Mouse (Mus musculus): ENCODE data around the gene Kif1c.

Gene Kif1c

DNA sequence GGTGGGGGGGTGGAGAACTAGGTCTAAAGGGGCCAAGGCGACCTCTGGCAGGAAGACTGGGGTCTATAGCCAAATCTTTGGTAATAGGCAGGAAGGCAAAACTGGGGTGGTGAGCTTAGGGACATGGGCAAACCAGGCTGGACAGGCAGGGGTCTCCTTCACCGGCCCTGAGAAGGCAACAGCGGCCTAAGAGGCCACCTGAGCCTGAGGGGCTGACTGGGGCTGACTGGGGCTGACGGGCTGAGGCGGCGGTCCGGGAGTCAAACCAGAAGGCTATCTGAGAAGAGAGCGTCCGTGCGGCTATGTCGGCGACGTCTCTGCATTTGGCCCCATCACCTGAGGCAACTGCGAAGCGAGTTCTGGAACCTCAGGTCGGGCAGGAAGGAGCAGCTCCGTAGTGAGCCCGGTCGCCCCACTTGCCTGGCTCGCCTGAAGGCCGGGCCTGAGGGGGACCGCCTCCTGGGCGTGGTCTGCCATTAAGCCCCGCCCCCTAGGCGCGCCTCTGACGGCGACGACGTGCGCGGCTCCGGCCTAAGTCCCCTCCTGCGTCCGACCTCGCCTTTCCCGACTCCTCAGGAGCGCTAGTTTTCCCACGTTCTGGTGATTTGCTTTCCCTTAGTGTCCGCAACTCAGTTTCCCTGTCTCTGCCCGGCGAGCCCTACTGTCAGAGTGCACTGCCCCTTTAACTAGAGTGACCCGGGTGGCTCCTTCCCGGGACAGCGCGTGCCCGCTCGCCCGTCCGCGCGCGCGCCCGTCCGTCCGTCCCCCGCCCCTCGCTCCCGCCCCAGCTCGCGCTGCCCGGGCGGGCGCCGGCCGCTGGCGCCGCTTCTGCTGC is at the start of gene Kif1c, which contains the start of gene Inca1:
Kif1c (plus strand) TSS at position 827 of the 835 bp plus-strand sequence.
Inca1 (minus strand) TSS at position 434 of the 835 bp plus-strand sequence.
- DNase-seq (ENCODE audit: low spot score): peak; percentile 90

DNA sequence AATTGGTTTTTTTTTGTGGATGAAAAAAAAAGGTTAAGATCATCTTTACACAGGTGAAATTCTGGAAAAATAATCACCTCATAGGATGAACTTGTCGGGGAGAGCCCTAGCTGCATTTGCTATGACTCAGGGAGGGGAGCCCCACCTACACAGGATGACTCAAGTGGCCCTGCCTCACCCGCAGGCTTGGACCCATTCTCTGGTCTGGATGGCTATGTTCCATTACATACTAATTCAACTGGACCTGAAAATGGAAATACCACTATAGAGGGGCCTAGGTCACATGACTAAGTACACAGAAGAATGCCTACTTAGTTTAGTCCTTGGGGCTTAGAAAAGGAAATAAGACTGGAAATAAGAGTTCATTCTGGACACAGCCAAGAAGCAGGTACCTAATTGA is 49.0 kb upstream of the Kif1c start:
- no peak for DNase-seq (ENCODE audit: low spot score)

DNA sequence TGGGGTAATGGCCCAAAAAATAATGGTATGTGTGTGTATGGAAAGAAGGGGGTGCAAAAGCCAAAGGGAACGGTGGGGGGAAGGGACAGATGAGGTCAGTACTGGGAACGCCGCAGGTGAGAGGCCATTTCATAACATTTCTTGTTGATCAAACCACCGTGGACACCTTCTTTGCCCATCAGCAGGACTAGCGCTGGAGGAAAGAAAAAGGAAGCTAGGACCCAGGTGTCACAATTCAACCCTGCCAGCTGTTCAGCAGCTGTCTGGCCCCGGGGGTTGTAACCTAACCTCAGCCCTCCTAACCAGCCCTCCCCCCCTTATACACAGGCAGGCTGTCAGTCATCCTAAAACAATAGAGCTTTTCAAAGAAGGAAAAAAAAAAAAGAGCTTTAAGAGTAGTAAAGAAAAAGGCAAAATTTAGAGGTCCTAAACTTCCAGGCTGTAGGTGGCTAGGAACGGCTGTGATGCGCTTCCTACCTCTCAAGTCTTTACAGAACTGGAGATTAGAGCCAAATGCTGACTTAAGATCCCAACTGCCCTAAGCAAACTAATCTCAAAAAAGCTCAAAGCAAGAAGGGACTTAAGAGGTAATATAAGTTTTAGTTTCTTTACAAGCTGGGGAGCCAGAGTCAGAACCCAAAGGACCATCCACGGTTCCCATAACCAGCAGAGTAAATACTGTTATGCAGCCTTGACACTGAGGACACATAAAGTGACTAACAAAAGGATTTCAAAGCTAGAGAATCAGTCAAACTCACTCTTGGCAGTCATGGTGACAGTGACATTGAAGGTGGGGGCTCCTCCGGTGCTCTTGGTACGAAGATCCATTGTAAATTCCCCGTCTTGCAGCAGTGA is 48.1 kb upstream of the Kif1c start:
- DNase-seq (ENCODE audit: low spot score): no peak

DNA sequence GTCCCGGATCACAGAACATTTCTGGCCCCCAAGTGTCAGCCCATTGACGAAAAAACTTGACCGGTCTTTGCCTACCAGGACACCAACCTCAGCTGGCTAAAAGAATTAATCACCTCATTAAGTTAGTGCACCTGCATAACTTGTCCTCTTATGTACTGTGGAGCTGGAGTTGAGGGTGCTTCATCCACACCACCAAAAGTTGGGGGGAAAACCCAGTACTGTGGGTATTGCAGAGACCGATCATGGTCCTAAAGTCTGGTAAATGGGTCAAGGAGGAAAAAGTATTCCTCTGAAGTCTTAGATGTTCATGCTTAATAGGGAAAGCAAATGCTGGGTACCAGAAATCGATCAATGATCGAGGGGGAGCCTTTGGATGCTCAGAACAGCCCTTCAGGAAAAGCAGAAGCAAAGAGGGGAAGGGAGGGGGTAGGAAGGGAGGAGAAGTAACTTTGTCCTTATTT is 47.4 kb upstream of the Kif1c start:
- no peak for DNase-seq (ENCODE audit: low spot score)

DNA sequence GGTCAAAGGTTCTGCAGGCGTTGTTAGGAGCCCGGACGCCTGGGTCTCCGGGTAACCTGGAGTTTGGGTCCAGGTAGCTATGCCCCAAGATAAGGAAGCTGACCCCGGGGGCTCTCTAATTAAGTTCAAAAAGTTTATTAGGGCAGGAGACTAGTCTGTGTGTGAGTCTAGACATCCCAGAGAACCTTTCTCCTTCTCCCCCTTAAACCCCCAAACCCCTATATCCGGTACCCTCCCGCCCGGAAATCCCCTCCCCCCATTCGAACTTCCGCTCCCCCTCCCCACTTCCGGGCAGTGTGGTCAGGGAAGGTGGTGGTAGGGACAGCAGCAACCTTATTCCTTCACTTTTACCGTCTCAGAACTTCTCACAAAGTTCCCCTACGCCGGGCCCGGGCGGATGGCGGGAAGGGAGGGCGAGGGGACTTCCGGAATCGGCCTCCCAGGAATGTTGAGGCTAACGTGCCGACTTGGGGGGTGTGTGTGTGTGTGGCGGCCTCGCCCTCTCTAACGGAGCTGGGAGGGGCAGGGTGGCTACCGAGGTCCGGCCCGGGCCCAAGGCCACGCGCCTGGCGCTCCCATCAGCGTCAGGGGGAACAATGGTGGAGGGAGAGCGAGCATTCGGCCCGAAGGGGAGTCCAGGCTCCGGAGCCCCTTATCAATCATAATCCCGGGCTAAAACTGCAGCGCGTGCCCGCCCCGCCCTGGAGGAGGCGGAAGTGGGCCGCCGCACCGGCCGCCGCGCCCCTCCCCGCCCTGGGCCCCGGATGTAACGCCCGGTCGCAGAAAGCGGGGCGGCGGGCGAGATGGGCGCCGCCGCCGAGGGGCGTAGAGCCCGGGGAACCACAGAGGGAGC is 46.8 kb upstream of the Kif1c start:
- DNase-seq (ENCODE audit: low spot score): peak; percentile 69

DNA sequence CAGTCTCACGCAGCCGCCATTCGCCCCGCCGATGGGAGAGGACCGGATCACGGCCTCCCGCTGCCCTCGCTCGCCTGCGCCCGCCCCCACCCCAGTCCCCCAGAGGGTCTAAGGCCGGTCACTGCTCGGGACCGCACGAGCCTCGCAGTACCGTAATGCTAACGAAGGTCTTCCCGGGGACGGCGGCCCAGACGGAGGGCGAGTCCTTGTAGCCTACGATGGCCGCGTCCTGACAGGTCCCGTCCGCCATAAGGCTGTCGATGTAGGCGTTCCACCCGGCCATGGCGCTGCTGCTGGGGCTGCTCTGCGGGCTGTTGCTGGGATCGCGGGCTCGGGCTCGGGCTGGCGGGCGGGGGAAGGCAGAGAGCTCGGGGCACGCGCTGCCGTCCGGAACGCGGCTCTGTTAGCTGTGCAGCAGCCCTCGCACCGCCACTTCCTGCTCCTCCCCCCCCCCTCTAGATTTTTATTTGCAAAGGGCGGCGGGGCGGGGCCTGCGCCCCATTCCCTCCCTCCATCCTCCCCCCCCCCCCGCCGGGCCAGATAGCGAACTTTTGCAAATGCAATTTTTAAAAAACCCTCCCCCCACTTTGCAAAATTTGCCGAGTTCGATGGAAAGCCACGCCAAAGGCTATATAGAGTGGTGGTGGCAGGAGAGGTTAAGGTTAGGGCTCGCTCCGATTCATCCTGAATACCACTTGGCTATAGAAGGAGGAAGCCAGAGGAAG is 46.0 kb upstream of the Kif1c start, which contains the start of gene Pfn1:
Pfn1 (minus strand) TSS at position 447 of the 725 bp plus-strand sequence.
- peak; percentile 82 for DNase-seq (ENCODE audit: low spot score)

DNA sequence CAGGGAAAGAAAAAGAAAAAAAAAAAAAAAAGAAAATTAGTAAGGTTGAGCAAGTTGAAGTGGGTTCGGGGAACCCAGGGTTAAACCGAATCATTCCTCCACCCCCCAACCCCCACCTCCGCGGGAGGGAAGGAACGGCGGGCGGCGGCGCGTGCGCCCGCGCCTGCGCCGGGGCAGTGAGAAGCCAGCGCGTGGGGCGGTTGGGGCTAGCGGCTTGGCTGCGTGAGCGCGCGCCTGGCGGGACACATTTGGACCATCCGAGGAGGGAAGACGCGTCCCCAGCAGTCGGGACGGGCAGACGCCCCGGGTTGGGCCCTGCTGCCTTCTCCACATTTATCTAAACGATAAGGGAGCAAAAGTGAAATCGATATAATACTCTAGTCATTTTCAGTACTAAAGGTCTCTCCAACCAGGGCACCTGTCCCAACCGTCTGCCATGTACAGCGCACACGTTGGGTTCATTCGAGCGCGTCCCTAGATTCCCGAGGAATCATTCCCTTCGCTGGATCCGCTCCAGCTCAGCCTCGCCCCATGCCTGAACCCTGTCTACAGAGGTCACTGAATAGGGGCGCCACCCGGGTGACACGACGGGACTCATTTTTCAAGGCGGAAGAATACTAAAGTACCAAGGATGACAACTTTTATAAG is 45.3 kb upstream of the Kif1c start:
- peak; percentile 69 for DNase-seq (ENCODE audit: low spot score)

DNA sequence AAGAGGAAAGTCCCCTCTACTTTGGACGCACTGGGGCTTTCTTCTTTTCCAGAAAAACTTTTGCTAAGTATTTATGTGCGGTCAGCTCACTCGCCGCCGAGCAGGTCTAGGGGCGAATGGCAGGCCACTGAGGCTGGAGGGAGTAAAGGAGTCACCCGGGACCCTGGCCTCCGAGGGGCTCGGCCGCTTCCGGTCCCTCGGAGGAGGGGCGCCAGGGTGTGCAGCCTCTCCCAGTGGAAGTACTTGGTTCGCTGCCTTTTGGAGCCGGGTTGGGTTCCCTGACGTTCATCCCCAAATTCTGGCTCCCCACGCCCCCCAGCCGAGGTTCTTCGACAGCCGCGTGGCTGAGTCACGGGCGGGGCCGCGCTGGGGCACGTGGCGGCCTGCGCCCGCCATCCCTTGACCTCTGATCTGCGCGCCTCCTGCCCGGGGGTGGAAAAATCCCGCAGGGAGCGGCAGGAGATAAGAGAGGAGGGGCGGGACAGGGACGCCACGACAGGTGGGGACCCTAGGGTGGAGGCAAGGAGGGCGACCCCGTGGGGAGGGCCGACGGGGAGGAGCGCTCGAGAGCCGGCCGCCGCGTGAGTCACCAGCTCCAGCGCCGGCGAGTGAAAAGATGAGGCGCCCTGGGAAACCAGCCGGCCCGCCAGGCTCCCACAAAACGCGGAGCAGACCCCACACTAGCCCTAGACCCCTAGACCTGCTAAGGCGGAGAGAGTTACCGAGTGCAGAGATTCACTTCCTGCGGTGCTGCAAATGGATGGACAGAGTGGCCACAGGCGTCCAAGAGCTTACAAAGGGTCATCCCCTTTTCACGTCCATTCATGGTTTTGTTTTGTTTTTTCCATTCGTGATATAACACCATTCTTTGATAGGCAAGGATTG is 44.5 kb upstream of the Kif1c start:
- DNase-seq (ENCODE audit: low spot score): no peak

DNA sequence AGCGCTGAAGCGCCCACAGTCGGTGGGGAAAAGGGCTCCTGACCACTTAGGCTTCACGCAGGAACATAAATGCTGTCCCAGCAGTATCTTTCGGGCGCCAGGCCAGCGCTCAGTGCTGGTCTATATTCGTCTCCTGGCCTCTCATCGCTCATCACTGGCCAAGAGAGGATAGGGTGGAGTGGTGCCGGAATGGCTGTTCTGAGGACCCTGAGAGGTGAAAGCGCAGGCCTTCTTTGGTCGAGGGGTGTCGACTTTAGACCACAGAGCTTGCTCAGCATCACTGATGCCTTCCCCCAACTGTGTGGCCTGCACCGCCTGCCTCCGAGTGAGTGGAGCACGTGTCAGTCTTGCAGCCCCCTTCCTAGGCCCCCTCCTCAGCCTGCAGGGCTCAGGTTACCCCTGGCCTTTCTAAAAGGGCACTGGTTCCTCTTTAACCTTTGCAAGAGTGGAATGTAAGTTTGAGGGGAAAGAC is 43.9 kb upstream of the Kif1c start:
- DNase-seq (ENCODE audit: low spot score): no peak

DNA sequence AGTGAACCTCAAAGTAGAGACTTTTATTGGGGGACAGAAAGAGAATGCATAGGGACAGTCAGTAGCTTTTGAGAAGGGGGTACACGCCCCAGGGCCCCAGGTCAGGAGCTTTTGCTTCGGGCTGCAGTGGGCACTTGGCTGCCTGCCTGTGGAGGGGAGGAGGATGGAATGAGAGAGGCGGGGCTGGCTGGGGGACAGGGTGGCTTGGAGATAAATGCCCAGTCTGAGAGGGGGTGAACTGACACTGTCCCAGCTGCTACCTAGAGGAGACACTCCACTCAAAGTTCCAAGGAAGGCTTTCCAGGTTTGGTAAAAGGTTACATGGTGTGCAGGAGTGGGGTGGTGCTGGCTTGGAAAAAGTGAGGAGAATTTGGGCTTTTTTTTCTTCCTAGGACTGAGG is 43.4 kb upstream of the Kif1c start, which contains the start of gene Eno3:
Eno3 (plus strand) TSS at position 239 of the 400 bp plus-strand sequence.
- DNase-seq (ENCODE audit: low spot score): no peak

DNA sequence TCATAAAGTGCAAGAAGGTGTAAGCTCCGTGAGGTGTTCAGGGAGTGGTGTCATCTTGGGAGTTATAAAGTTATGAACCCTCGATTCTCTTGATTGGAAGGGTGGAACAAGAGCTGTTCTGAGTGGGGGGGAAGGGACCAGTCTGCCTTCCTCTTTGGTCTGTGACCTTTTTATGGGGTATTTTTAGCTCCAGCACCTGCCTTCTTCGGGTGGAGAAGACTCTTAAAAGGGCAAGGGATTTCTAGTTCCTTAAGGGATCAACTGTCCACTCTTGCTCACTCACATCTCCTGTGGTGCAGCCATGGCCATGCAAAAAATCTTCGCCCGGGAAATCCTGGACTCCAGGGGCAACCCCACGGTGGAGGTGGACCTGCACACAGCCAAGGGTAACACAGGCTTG is 42.8 kb upstream of the Kif1c start:
- no peak for DNase-seq (ENCODE audit: low spot score)

DNA sequence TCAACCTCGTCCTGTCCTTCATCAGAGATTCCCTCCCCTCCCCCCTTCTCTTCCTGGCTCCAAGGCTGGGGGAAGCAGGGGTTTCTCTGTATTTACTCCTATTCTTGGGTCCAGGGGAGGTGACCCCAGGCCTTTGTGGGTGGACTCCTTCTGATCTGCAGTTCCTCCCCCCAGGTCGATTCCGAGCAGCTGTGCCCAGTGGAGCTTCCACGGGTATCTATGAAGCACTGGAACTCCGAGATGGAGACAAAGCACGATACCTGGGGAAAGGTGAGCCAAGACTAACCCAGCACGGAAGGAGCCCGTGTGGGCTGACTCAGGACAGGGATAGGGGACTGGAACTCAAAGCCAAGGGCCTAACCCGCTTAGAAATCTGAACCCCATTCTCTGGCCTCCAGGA is 42.4 kb upstream of the Kif1c start:
- no peak for DNase-seq (ENCODE audit: low spot score)

DNA sequence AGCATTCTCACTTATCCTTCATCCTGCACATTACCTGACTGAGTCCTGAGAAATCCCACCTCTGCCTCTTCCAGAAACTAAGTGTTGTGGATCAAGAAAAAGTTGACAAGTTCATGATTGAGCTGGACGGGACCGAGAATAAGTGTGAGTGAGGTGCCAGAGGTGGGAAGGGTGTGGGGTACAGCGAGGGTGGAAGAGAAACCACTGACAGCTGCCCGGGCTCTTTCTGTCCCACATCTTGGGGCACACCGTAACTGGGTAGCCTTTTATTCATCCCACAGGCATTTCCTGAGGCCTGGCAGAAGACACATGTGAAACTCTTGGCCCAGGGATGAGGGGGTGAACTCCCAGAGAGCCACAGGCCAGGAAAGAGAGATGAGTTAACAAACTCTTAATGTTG is 41.8 kb upstream of the Kif1c start:
- no peak for DNase-seq (ENCODE audit: low spot score)

DNA sequence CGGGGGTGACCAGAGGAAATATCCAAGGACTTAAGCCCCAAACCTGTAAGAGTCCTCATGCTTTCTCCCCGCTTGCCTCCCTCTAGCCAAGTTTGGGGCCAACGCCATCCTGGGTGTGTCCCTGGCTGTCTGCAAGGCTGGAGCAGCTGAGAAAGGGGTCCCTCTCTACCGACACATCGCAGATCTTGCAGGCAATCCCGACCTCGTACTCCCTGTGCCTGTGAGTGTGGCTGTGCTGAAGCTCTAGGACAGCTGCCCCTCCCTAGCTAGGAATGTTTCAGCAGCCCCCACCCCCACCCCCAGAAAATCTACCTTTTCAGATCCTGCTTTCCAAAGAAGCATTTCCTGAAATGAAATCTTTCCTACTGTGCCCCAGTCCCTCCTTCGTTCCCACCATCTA is 41.4 kb upstream of the Kif1c start:
- no peak for DNase-seq (ENCODE audit: low spot score)

DNA sequence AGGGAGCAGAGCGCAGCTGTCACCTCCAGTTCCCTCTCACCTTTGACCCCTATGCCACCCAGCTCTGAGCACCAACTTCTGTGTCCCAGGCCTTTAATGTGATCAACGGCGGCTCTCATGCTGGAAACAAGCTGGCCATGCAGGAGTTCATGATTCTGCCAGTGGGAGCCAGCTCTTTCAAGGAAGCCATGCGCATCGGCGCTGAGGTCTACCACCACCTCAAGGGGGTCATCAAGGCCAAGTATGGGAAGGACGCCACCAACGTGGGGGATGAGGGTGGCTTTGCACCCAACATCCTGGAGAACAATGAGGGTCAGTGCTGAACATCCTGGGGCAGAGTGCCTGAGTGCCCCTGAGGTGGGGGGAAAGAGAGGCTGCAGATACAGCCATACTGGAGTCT is 39.8 kb upstream of the Kif1c start:
- no peak for DNase-seq (ENCODE audit: low spot score)

DNA sequence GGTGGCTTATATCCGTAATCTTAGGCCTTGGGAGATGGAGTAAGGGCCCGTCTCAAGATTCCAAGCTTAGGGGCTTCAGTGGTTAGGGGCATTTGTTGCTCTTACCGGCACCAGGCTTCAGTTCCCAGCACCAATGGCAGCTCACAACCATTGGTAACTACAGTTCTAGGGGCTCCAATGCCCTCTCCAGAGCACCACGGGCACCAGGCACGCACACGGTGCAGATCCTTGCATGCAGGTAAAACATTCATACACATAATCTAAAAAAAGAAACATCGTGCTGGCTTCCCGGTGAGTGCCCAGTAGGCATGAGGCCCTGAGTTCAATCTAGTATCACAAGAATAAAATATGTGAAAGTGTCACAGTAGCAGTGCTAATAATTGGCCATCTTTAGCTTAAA is 37.2 kb upstream of the Kif1c start:
- no peak for DNase-seq (ENCODE audit: low spot score)

DNA sequence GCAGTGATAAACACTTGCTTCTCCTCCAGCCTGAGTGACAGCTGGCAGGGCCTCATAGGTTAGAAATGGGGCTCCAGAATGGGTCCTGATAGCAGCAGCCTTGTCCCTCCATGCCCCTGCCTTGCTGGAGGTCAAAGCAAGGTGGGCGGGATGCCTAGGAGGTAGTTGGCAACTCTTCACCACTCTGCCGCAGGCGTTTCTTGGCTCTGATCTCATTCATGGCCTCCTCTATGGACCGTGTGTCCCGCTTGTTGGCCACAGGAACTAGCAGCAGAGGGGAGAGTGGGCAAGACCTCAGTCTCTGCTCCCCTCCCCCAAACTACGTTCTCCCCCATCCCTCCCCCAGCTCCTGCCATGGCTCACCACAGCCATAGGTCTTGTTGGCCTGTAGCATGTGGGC is 36.4 kb upstream of the Kif1c start:
- no peak for DNase-seq (ENCODE audit: low spot score)

DNA sequence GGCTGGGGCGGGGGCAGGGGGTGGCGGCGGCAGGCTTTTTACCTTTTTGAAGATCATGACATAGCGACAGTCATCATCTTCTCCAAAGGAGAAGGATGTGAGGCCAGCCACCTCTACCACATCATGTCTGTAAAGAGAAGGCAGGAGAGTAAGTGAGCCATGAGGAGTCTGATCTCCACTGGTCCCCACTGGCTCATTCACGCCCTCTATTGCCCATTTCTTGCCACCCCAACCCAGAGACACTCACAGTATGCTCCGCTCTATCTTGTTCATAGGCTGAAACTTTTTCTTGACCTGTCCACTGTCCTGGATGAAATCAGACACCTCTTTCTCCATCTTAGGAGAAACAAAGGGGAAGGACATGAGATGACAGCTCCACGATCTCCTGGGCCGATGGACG is 35.6 kb upstream of the Kif1c start:
- DNase-seq (ENCODE audit: low spot score): no peak

DNA sequence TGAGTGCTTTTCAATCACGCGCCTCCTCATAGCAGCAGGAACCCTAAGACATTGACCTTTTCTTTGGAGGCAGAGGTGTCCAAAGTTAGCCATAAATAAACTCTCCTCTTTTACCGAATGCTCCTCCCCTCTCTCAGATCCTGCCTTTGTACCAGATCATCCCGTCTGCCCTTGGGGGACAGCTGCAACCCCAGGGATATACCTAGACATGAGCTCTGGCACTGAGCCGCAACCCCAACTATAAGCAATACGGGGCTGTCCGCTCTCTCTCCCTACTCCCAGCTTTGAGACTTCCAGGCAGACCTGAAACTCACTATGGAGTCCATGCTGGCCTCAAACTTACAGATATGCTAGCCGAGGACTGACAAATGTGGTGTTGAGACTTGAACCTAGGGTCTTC is 33.7 kb upstream of the Kif1c start:
- DNase-seq (ENCODE audit: low spot score): no peak

Data from c-Kit-positive CD71-positive TER-119-positive erythroid progenitor cells, embryonic 14.5 days (primary cell).